Comparison of ENCODE assay signal across 18 mouse cellular contexts in genomic region chr2:19083816-19084215, GRCm38 (mm10).
"Had no signal": no experiment of that assay in that cellular context is flagged by ENCODE, and none has a peak within 500 bp of the region (broad histone marks: within the 10 kb centered on the region; RNA-seq: fewer than 3 reads in every experiment).

No protein-coding gene starts in this region.

- H3K27me3 ChIP-seq: midbrain, embryonic 12.5 days; neural tube, embryonic 13.5 days; neural tube, embryonic 15.5 days had no signal

- DNase-seq: lung, embryonic 14.5 days; lung, postnatal 10 days; lung, postnatal 4 days; midbrain, embryonic 14.5 days; retina, postnatal 1 day; right cerebral cortex, adult 18-20 months; right cerebral cortex, postnatal 25 days; right cerebral cortex, postnatal 4 days; spleen, adult 18-20 months; thymus, adult 18-20 months; thymus, postnatal 14 days; thymus, postnatal 36 days had no signal

- H3K9me3 ChIP-seq: midbrain, embryonic 10.5 days; midbrain, embryonic 12.5 days; neural tube, embryonic 13.5 days; neural tube, embryonic 15.5 days had no signal

- H3K9ac ChIP-seq: lung, embryonic 14.5 days; midbrain, embryonic 12.5 days; neural tube, embryonic 13.5 days; neural tube, embryonic 15.5 days had no signal

- H3K4me1 ChIP-seq: midbrain, embryonic 10.5 days; midbrain, embryonic 12.5 days; neural tube, embryonic 13.5 days; neural tube, embryonic 15.5 days had no signal

- H3K4me3 ChIP-seq: midbrain, embryonic 10.5 days; midbrain, embryonic 12.5 days; myocyte; neural tube, embryonic 13.5 days; neural tube, embryonic 15.5 days had no signal

- ATAC-seq: midbrain, embryonic 16.5 days had no signal

- H3K4me2 ChIP-seq: lung, embryonic 14.5 days; midbrain, embryonic 12.5 days; neural tube, embryonic 13.5 days; neural tube, embryonic 15.5 days had no signal

- H3K36me3 ChIP-seq: midbrain, embryonic 10.5 days; midbrain, embryonic 12.5 days; neural tube, embryonic 13.5 days; neural tube, embryonic 15.5 days had no signal

- H3K27ac ChIP-seq: midbrain, embryonic 10.5 days; midbrain, embryonic 12.5 days; neural tube, embryonic 13.5 days; neural tube, embryonic 15.5 days had no signal
